ENCODE assay signal across 13 mouse cellular contexts in the genomic region with DNA sequence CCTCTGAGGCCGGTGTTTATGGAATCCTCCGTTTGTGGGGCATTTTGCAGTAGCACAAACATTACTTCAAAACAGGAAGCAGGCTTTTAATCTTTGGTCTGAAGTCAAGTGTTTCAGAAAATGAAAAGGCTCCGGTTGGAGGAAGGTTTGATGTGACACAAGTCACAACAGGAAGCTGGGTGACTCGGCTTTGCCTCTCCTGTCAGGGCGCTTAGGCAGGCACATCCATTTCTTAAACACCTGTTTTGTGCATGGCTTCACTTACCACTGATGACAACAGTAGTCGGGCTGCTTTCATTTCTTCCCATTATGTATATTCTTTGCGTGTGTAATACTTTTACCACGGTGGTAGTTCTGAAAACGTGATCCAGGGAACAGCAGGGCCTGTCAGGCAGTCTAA. TPM values are rescaled to one million over a fixed set of nuclear protein-coding genes. Genes with fewer than 3 reads are reported as not detected.
A peak's percentile ranks its signal among the peaks of the same experiment; 100 is the strongest.
DNase-seq lines count a peak whose midpoint lies in the region; ATAC-seq and TF ChIP-seq lines count a peak whose summit lies in the region.
"Had no signal": no experiment of that assay in that cellular context is flagged by ENCODE, and none has a peak within 500 bp of the region (broad histone marks: within the 10 kb centered on the region; RNA-seq: fewer than 3 reads in every experiment).

No protein-coding gene starts in this region.

- TF ChIP-seq POLR2A in thymus, adult 2 months (IDR thresholded peaks at IDR 0.05; ENCODE audit: control insufficient read depth, extremely low read depth, insufficient read depth, low read length, poor library complexity) = no peak

- no peak for TF ChIP-seq CTCF in thymus, adult 2 months (IDR thresholded peaks at IDR 0.05; ENCODE audit: borderline replicate concordance, control insufficient read depth, extremely low read depth, insufficient read depth, low read length, poor library complexity)

- H3K9me3 ChIP-seq in kidney, embryonic 15.5 days (replicated peaks) = no peaks in the 10 kb centered on the region
- H3K9me3 ChIP-seq: embryonic facial prominence, embryonic 12.5 days; heart, embryonic 10.5 days; liver, embryonic 15.5 days had no signal

- WGBS in kidney, embryonic 15.5 days = 55% methylated on average over 9 of the region's 9 CpGs
- WGBS in thymus, adult 2 months = 3% methylated on average over 9 of the region's 9 CpGs

- H3K9ac ChIP-seq in kidney, embryonic 15.5 days = no peak overlapping the region
- H3K9ac ChIP-seq: hindbrain, embryonic 14.5 days; liver, embryonic 15.5 days had no signal

- H3K4me1 ChIP-seq in kidney, embryonic 15.5 days = peaks cover 14% of the 10 kb centered on the region
- peaks cover 34% of the 10 kb centered on the region for H3K4me1 ChIP-seq in thymus, adult 2 months (replicated peaks; ENCODE audit: control insufficient read depth, insufficient read depth, low read length)

- DNase-seq in kidney, adult 8-10 months = no peak
- peak; percentile 84 for DNase-seq in CD4-positive, CD25-positive, alpha-beta regulatory T cell, adult 2 months (ENCODE audit: low read depth, low spot score)
- peak; percentile 74 for DNase-seq in thymus, adult 2 months
- DNase-seq in layer of hippocampus, adult 9-10 months (ENCODE audit: low spot score) = no peak
- no peak for DNase-seq in adrenal gland, postnatal 14 days
- no peak for DNase-seq in adrenal gland, postnatal 10 days
- DNase-seq: cerebellum, adult 9-11 months had no signal

- H3K4me3 ChIP-seq in kidney, embryonic 15.5 days (replicated peaks) = no peak overlapping the region
- H3K4me3 ChIP-seq in thymus, adult 2 months (ENCODE audit: control insufficient read depth, insufficient read depth, low read length) = no peak overlapping the region
- H3K4me3 ChIP-seq: embryonic facial prominence, embryonic 12.5 days; heart, embryonic 10.5 days; liver, embryonic 15.5 days had no signal

- no peaks in the 10 kb centered on the region for H3K27me3 ChIP-seq in kidney, embryonic 15.5 days
- no peaks in the 10 kb centered on the region for H3K27me3 ChIP-seq in thymus, adult 2 months (ENCODE audit: control insufficient read depth, insufficient read depth, low read length)
- H3K27me3 ChIP-seq: embryonic facial prominence, embryonic 12.5 days; liver, embryonic 15.5 days had no signal

- H3K36me3 ChIP-seq in kidney, embryonic 15.5 days = no peaks in the 10 kb centered on the region
- no peaks in the 10 kb centered on the region for H3K36me3 ChIP-seq in thymus, adult 2 months (ENCODE audit: control insufficient read depth, insufficient read depth, low read length)
- H3K36me3 ChIP-seq: embryonic facial prominence, embryonic 12.5 days; heart, embryonic 10.5 days; liver, embryonic 15.5 days had no signal

- no peak for ATAC-seq in kidney, embryonic 15.5 days (replicated peaks; ENCODE audit: low FRiP score)
- peak; percentile 80 for ATAC-seq in inflammation-experienced regulatory T-cells, adult 6 months

- 0 out of 2 replicates have a peak overlapping the region, but pooled peaks have one; percentile 29 for H3K27ac ChIP-seq in kidney, embryonic 15.5 days
- H3K27ac ChIP-seq in thymus, adult 2 months (ENCODE audit: control insufficient read depth, insufficient read depth, low read length) = peak overlapping the region; percentile 95
- H3K27ac ChIP-seq: embryonic facial prominence, embryonic 12.5 days; heart, embryonic 10.5 days; hindbrain, embryonic 14.5 days; liver, embryonic 15.5 days had no signal

- H3K4me2 ChIP-seq in kidney, embryonic 15.5 days = no peak overlapping the region
- H3K4me2 ChIP-seq: embryonic facial prominence, embryonic 12.5 days; hindbrain, embryonic 14.5 days; liver, embryonic 15.5 days had no signal

RNA-seq across cellular contexts. Expression of a gene that starts 22.2 kb away (rescaled TPM):
- polyA plus RNA-seq in kidney, embryonic 15.5 days (2015; fragmentation: Nextera tagmentation; extraction: Ambion mirVana) = 66.2 and 68.0 TPM in 2 replicates
- 100 to 1,000 TPM in 1 of 3 experiments, 10 to 100 TPM in 2; 82.2 to 141 (median 98.8) TPM for polyA plus RNA-seq in inflammation-experienced regulatory T-cells, adult 6 months (2017; shearing (Covaris generic))
- 66.1 and 70.5 TPM in 2 replicates for polyA plus RNA-seq in thymus, adult 2 months (2012; rRNA removed)
- total RNA-seq in adrenal gland, postnatal 14 days (2021) = 40.6 and 46.3 TPM in 2 replicates
- total RNA-seq in adrenal gland, postnatal 10 days (2021) = 10 to 100 TPM; 35.3 to 48.5 TPM

Comparison
In these comparisons a context has a peak if more than half of its experiments do, and no peak if none do; other contexts are left out.
1. DNase-seq: peak in CD4-positive, CD25-positive, alpha-beta regulatory T cell, adult 2 months (single experiment) and thymus, adult 2 months (single experiment); none in kidney, adult 8-10 months (0 of 2), layer of hippocampus, adult 9-10 months (single experiment), adrenal gland, postnatal 14 days (single experiment) and adrenal gland, postnatal 10 days (single experiment).